Mouse (Mus musculus): ENCODE measurements around the gene D630023F18Rik.

D630023F18Rik gene

DNA sequence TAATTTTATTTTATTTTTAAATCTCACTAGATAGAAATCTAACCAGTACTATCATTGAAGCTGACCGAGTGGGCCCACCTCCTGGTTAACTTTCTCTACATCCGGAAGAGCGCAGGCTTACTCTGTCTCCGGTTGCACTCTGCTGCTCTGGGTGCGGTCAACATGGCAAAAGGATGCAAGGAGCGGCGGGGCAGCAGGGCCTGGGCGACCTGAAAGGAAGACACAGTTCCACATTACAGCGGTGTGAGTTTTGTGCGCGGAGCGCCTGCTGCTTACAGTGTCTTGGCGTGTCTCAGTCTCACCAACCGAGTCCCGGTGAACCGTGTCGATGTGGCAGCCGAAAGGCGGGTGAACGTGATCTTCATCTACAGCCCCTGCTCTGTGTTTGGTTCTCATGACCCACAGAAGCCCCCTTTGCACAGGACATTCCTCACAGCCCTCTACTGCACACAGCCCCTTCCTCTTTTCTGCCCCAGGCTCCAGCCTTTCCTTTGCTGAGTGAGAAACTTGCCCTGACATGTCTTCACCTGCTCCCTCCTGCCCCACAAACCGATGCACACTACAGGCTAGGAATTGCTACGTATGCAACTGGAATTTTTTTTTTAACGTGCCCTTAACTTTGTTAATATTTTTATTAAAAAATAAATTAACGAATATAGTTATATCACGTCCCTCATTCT lies 13.1 kb downstream of the D630023F18Rik start:
- DNase-seq, result no peak

DNA sequence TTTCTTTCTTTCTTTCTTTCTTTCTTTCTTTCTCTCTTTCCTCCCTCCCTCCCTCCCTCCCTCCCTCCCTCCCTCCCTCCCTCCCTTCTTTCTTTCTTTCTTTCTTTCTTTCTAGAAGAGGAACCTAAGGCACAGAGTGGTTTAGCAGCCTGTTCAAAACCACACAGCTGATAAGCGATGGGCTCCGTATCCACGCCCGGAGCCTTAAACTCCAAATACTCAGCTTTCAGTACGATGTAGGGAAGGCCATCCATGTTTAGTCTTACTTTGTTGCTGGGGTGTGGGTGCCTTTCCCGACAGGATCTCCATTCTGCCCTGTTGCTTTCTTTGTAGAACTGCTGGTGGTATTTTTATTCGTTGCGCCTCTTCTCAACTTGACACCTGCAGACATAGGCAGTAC lies 13.8 kb downstream of the D630023F18Rik start:
- DNase-seq, result no peak

DNA sequence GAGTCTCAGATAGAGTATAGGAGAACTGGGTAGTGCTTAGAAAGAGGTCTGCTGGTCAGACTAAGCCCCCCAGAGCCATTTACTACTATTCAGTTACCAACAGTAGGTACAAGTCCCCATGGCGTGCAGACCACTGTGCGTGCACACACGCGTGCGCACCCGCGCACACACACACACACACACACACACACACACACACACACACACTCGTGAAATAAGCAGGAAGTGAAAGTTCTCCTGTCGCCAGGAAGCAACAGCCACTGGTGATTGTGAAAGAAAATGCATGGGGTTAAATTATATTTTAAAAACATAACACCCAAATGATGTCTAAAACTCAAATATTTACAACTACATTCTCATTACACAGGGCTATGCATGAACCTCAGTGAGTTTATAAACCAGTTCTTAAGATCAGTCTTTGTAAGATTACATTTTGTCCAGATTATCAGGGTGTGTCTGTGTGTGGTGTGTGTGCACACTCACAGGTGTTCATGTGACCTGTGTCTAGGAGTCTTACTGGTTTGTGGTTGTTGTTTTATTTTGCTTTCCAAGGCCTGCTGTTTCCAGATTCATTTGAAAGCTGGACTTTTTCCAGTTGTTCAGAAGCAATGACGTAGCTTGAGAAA lies 15.2 kb downstream of the D630023F18Rik start:
- DNase-seq, result no peak

DNA sequence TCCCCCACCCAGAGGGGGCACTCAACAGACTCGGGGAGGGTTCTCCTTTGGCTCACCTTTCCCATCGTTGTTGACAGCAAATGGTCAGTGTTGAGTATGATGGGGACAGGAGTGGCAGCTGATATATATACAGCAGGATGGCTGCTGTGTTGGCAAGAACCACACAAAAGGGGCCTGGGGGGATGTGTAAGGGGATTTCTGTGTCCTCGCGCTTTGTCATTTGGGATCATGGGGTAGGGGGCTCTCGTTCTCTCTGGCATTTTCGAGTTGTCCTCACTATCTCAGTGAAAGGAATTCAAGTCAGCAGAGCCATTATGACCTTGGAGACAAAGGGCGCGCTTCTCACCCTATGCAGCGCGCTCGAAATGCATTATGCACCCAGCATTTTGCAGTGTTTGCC lies 19.7 kb downstream of the D630023F18Rik start, which contains the start of gene Cryga:
Cryga (minus strand) TSS at position 101 of the 400 bp plus-strand sequence.
- no peak for DNase-seq

DNA sequence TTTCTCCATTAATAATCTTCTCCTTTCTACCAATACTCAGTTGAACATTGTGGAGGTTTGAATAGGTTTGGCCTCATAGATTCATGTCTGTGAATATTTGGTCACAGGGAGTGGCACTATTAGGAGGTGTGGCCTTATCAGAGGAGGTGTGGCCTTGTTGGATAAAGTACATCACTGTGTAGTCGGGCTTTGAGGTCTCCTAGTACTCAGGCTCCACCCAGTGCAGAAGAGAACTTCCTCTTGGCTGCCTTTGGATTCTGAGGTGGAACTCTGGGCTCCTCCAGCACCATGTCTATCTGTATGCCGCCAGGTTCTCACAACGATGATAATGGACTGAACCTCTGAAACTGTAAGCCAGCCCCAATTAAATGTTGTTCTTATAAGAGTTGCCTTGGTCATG lies 26.1 kb downstream of the D630023F18Rik start:
- DNase-seq, result no peak

DNA sequence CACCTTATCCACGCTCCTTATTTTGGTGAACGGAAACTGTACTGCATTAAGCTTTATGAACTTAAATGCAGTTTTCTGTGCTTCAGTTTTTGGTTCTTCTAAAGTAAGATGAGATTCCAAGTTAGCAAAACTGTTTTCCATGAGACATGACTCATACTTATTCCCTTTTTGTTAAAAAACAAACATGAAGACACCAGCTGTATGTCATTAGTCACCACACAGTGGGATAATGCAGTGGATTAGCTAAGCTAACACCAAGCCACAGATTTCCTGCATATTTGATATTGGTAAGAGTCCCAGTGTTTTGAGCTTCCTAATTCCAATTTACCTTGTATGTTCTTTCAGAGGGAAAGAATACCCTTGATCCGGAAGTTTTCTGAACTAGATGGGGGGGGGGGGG lies 31.4 kb downstream of the D630023F18Rik start:
- no peak for DNase-seq

DNA sequence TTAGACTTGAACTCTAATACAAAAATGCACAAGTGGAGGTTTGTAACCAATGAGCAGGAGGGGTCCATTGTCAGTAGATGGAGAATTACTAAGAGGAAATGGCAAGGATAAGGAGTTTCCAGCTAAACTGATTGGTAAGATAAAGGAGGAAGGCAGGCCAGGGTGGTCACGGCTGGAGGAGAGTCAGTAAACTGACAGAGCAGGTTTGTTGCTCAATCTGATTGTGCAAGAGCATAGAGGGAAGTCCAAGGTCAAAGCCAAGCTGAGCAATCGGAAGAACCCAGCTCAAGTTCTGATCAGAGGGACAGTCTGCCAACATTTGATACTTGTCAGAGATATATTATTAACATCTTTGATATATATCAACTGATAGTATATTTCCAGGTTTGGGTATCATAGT lies 32.6 kb downstream of the D630023F18Rik start:
- no peak for DNase-seq

DNA sequence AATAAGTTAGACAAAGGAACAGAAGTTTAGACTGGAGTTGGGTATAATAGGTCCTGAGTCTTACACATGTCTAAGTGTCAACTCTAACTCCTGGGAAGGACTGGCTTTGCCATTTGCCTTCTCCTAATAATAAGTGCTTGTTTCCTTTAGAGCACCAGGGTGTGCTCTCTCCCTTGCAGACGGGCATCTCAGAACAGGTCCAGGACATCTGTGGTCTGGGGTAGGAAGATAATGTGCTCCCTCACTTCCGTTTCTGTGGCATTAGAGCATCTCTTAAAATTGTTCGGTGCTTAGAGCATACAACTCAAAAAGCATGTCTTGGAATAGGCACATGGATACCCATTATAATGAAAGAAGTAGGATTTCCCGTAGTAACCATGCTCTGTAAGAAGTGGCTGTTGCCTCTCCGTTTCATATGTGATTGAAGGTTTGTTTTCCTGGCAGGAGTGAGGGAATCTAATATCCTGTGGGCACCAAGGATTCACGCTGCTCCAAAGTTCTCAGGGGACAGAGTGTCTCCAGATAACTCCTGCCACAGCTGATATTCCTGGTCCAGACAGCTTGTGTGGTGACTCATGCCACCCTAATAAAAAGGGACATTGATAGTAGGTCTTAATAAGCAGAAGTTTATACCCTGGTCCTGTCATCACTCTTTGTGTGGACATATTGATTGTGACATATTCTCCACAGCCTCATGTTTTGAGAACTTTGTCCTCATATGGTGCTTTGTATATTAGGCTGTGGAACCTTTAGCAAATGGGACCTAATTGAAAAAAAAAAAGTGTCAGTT lies 34.3 kb downstream of the D630023F18Rik start:
- no peak for DNase-seq

DNA sequence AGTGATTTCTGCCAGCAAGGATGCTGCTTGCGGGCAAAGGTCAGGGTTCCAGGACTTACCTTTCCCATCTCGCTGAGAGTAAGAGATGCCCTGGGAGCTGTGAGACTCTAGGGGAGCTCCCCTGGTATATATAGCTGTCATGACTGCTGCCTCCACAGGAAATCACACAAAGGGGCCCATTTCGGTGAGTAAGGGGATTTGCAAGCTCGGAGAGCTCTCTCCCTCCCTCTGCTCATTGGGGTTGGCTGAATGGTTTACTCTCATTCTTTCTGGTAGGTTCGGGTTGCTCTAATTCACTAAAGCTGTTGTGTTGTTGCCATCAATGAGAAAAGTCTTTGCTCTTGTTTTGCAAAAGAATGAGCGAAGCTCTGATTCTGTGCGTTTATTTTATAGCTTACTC lies 40.8 kb downstream of the D630023F18Rik start, which contains the start of gene Crygb:
Crygb (minus strand) TSS at position 101 of the 400 bp plus-strand sequence.
- no peak for DNase-seq

DNA sequence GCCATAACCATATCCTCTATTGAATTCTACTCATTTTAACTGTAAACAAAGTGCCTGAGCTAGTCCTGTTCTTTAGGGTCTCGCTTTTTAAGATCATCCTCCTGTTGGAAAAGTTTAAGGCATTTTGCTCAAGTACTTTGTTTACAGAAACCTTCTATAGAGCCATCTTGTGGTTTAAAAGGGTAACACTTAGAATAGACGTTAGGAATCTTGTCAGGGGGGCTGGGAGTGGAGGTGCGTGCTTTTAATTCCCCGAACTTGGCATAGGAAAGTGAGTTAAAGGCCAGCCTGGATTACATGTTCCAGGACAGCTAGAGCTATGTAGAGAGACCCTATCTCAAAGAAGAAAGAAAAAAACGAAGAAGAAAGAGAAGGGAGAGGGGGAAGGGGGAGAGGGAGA lies 47.4 kb downstream of the D630023F18Rik start:
- DNase-seq, result peak; percentile 7

DNA sequence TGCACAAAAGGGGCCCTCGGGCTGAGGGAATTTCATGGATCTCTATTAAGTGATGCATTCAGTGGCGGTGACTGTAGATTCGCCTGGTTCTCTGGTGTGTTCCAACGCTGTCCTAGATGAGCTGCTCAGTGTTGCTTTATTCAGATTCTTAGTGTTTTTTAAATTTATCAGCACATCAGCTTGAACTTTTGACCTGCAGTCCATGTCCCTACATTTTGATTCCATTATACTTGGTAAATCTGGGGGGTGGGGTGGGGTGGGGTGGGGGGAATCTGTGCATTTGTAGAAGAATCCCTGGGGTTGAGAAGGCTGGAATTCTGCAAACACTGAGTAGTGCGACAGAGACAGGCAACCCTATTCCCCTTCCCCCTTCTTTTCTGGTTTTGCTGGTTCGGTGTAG lies 49.4 kb downstream of the D630023F18Rik start, which contains the start of gene Crygc:
Crygc (minus strand) TSS at position 101 of the 400 bp plus-strand sequence.
- DNase-seq, result peak; percentile 18

DNA sequence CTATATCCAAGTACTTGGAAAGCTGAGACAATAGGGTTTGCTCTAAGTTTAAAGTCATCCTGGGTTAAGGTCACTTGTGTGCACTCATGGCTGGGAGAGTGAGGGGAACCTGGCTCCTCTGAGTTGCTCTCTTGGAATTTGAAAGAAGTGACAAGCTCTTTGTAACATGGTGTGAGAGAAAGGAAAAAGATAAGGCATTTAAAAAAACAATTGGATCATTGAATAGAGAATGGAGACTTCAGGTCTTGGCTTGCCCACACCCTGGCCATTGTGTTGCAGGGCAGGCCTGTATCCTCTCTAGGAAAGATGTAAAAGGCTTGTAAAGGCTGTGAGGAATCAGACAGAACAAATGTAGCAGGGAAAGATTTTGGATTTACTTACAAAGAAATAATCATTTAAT lies 55.2 kb downstream of the D630023F18Rik start:
- no peak for DNase-seq

DNA sequence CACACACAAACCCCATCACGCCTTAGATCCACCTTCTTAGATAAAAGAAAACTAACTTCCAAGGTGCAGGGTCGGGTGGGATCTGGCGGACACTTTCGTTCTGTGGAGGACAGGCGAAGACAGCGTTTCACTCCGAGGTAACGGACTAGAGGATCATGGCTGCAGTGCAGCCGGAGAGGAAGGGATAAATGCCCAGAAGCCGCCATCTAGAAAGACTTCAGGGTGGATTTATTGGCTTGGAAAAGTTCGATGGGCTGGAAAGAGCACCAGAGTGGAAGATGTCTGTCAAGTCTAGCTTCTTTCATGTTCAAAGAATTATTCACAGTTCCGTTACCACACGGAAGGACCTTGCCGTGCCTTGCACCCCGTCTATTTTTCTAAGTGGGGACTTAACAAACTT lies 58.8 kb downstream of the D630023F18Rik start:
- no peak for DNase-seq

DNA sequence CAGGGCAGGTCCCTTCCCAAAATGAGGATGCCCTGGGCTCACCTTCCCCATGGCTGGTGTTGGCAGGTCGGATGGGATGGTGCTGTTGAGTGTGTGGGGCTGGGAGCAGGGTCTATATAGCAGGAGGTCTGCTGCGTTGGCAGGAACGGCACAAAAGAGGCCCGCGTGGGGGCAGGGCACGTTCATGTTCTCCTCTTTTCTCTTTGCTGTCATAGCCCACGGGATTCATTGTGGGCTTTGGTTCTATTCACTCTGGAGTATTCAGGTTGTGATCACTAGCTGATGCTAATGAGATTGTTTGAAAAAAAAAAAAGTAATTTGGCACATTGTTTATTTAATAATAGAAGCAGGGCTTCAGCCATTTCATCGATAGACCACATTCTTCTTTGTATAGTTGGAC lies 59.7 kb downstream of the D630023F18Rik start, which contains the start of gene Crygd:
Crygd (minus strand) TSS at position 101 of the 400 bp plus-strand sequence.
- DNase-seq, result no peak

All from embryo, embryonic 11 days (tissue).